Mouse (Mus musculus): ENCODE results near the gene Ephb2.

Gene Ephb2

GRCm38 (mm10) chr4:136665068-136665467, 170.7 kb downstream of the Ephb2 start:
- no peak for DNase-seq (ENCODE audit: inconsistent age in 2 of 2, low spot score in 1 of 2)

DNA sequence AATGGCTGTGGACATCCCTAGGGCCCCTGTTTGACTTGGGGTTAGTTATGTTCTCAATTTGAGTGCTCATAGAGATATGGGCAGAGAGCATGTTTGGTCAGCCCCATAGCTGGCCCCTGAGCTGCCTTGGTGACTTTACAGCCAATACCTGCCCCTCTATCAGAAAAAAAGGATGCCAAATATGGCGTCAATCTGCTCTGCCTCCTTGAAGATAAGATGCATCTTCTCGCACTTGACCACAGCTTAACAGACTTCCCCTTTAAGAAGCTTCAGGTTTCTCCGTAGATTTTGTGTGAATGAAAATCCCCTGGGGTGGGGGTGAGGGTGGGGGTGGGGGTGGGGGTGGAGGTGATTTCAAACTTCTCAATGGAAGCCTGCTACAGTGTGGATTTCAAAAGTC, 177.9 kb downstream of the Ephb2 start:
- DNase-seq (ENCODE audit: inconsistent age in 2 of 2, low spot score in 1 of 2) = no peak

DNA sequence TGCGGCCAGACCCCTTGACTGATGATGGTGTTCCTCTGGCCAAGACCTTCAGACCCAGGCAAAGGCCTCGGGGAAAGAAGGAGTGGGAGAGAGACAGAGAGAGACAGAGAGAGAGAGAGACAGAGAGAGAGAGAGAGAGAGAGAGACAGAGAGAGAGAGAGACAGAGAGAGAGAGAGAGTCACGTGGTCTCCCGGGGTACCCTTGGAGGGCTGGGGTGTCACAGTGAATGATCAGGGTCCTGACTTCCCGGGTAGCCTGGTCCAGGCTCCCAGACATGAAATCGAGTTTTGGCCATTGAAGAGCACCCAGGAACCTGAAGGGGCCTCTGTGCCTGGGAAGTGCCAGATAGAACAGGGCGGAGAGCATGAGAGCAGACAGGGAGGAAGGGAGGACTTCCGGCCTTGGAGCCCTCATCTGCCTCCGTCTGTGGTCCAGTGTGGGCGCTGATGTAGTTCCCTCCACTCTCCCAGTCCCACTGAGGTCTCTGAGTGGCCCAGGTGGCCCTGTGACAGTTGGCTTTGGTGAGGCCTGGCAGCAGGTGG, 182.0 kb downstream of the Ephb2 start:
- no peak for DNase-seq (ENCODE audit: inconsistent age in 2 of 2, low spot score in 1 of 2)

- no peak for DNase-seq (ENCODE audit: inconsistent age in 2 of 2, low spot score in 1 of 2)
Measured at GRCm38 (mm10) chr4:136653019-136653418, 182.8 kb downstream of the Ephb2 start.

DNA sequence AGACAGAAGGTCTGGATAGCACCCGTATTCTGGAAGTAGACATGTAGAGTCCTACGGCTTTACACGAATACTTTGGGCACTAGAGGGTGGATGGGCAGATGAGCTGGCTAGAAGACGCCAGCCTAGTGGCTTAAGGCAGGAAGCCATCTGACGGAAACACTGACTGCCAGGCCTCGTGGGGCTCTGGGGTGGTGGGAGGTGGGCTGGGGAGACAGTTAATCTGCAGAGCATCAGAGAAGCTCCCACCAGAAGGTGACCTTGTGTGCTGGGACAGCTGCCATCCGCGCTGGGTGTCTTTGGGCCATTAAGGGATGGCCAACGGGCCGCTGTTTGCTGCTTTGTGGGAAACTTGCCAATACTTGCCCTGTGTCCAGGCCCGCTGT, 183.3 kb downstream of the Ephb2 start:
- peak in 1 of 2 experiments; percentile 36 for DNase-seq (ENCODE audit: inconsistent age in 2 of 2, low spot score in 1 of 2)

GRCm38 (mm10) chr4:136651882-136652527, 183.8 kb downstream of the Ephb2 start:
- no peak for DNase-seq (ENCODE audit: inconsistent age in 2 of 2, low spot score in 1 of 2)

- peak in 1 of 2 experiments; percentile 64 for DNase-seq (ENCODE audit: inconsistent age in 2 of 2, low spot score in 1 of 2)
Measured at GRCm38 (mm10) chr4:136651357-136651811, 184.4 kb downstream of the Ephb2 start.

GRCm38 (mm10) chr4:136650261-136650660, 185.5 kb downstream of the Ephb2 start:
- no peak for DNase-seq (ENCODE audit: inconsistent age in 2 of 2, low spot score in 1 of 2)

DNA sequence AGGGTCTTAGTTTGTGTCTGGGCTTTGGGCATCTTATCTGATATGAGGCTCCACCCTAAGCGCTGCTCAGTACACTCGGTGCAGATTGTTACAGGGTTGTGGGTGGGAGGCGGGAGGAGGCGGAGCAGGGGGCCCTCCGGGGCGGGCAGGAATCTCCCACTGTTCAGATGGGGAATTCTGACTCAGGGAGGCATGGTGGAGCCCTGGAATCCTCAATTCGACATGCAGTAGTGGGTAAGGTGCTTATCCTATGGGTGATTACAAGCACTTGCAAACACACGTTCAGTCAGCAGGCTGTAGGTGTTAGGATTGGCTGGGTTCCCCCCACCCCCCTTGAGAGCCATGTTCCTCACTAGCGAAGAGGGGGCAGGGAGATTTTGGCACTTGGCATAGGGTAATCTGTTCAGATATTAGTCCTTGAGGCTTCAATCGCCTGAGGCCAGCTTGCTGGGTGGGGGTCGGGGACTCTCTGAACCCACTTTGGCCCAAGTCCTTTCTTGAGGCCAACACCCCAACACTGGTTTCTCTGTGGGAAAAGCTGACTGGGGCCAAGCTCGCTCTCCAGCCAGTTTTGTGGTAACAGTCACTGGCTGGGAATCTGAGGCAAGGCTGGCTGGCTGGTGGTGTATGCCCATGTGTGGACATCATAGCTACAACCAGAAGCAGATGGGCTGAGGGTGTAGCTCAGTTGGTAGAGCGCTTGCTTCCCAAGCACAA, 186.2 kb downstream of the Ephb2 start:
- DNase-seq (ENCODE audit: inconsistent age in 2 of 2, low spot score in 1 of 2) = no peak

GRCm38 (mm10) chr4:136648922-136649479, 186.8 kb downstream of the Ephb2 start:
- DNase-seq (ENCODE audit: inconsistent age in 2 of 2, low spot score in 1 of 2) = peak; percentile 72 to 93

- no peak for DNase-seq (ENCODE audit: inconsistent age in 2 of 2, low spot score in 1 of 2)
Measured at GRCm38 (mm10) chr4:136638890-136639289, 196.9 kb downstream of the Ephb2 start.

DNA sequence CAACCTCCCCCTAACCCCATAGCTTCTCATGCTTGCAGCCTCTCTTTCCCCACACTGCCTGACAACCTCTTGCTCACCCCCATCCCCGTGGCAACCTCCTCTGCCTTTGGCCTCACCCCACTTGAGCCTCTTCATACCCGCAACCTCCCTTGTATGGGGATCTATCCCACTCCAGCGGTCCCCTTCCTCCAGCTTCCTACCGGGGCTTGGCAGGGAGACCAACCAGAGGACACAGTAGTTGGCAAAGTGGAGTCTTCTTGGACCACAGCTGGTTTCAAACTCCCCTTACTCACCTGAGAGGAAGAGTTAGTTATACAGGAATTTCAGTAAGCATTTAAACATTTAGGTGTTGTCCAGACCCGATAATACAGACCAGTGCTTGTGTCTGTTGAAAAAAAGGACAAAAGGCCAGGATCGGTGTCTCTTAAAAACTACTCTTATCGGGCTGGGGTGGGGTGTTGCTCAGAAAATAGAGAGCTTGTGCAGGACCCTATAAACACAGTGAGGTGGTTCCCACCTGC, 197.5 kb downstream of the Ephb2 start:
- DNase-seq (ENCODE audit: inconsistent age in 2 of 2, low spot score in 1 of 2) = no peak

DNA sequence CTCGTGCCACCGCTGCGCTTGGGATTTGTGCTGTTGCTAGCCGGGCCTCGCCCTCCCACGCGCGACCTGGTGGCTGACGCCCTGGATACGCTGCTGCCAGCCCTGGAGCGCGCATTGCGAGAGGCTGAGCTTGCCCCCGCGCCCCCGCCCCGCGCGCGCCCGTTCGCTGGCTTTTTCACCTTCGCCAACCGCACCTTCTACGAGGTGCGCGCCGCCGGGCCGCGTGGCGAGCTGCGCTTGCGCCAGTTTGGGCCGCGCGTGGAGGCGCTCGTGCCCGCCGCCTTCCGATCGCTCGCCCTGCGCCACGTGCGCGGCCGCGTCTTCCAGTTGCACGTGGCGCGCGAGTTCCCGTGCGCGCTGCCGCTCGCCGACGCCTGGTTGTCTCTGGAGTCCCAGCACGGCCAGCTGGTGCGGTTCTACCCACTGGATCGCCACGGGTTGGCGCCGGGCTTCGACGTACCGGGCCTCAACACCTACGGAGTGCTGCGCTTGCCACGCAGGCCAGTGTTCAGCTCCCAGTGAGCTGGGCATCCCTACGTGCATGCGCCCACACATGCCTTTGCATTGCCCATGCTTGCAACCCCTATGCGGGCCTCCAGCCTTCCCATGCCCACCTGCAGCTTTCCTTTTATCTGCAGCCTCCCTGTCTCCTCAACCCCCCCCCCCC, 198.1 kb downstream of the Ephb2 start:
- peak in 1 of 2 experiments; percentile 30 for DNase-seq (ENCODE audit: inconsistent age in 2 of 2, low spot score in 1 of 2)

GRCm38 (mm10) chr4:136636983-136637562, 198.7 kb downstream of the Ephb2 start:
- DNase-seq (ENCODE audit: inconsistent age in 2 of 2, low spot score in 1 of 2) = peak in 1 of 2 experiments; percentile 30

DNA sequence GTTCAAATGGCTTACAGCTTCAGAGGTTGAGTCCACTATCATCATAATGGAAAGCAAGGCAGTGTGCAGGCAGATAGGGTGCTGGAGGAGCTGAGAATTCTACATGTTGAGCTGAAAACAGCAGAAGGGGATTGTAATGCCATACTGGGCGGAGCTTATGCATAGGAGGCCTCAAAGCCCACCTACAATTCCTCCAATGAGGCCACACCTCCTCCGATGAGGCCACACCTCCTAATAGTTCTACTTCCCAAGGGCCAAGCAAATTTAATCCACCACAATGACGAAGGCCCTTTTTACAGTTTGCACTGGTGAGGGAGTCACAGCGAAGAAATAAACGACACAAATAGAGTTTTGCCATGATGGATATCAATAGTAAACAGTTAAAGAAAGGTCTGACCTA, 199.3 kb downstream of the Ephb2 start:
- no peak for DNase-seq (ENCODE audit: inconsistent age in 2 of 2, low spot score in 1 of 2)

DNA sequence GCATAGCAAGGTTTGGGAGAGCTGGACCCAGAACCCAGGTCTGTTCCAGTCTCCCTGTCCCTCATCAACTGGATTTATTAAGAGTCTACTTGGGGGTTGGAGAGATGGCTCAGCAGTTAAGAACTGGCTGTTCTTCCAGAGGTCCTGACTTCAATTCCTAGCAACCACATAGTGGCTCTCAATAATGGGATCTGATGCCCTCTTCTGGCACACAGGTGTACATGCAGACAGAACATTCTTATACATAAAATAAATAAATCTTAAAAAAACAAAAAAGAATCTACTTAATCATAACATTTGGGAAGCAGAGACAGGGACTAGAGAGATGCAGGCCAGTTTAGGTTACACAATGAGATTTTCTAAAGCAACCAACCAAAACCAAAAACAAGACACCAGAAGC, 199.8 kb downstream of the Ephb2 start:
- no peak for DNase-seq (ENCODE audit: inconsistent age in 2 of 2, low spot score in 1 of 2)

- peak; percentile 56 to 82 for DNase-seq (ENCODE audit: inconsistent age in 2 of 2, low spot score in 1 of 2)
Measured at GRCm38 (mm10) chr4:136631237-136631994, 204.4 kb downstream of the Ephb2 start.

DNA sequence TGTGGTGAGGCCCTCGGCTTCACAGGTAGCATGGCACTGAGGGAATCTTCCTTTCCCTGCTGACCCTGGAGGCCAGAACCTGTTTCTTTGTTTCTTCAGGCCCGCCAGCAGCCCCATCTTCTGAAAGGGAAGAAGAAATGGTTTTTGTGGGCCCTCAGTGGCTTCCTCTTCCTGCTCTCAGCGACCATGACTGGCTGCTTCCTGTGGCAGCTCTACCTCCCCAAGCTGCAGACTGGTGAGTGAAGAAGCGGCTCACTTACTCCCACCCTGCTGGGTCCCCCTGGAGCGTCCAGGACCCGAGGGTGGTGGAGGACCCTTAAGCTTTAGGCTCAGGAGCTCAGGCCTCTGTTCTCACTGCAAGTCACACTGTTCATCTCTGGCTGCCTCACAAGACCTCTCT, 209.2 kb downstream of the Ephb2 start:
- DNase-seq (ENCODE audit: inconsistent age in 2 of 2, low spot score in 1 of 2) = no peak

GRCm38 (mm10) chr4:136622388-136622787, 213.4 kb downstream of the Ephb2 start, which contains the start of gene Lactbl1:
TSS of gene Lactbl1 (plus strand) at chr4:136622621.
- no peak for DNase-seq (ENCODE audit: inconsistent age in 2 of 2, low spot score in 1 of 2)

- DNase-seq (ENCODE audit: inconsistent age in 2 of 2, low spot score in 1 of 2) = no peak
Measured at GRCm38 (mm10) chr4:136621956-136622355, 213.8 kb downstream of the Ephb2 start.
